Mouse (Mus musculus): Measurements from ENCODE around the gene Eif2ak1.
"Not testable (repeated sequence)": the region's sequence is repeated elsewhere in the genome, so short reads cannot be mapped to it uniquely, and the experiment has no call there.

DNA sequence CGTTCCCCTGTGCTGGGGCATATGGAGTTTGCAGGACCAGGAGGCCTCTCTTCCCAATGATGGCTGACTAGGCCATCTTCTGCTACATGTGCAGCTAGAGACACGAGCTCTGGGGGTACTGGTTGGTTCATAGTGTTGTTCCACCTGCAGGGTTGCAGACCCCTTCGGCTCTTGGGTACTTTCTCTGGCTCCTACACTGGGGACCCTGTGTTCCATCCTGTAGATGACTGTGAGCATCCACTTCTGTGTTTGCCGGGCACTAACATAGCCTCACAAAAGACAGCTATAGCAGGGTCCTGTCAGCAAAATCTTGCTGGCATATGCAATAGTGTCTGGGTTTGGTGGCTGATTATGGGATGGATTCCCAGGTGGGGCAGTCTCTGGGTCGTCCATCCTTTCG is 16.4 kb upstream of the Eif2ak1 start:
- not testable (repeated sequence) for TF ChIP-seq CTCF (conservative IDR thresholded peaks at IDR 0.05; ENCODE audit: low read length); POU5F1 (IDR thresholded peaks at IDR 0.05; ENCODE audit: borderline replicate concordance, low read length)
